Mouse (Mus musculus): ENCODE data around the gene Ncs1. TPM values are rescaled to one million over a fixed set of nuclear protein-coding genes. Genes with fewer than 3 reads are reported as not detected.
A peak's percentile ranks its signal among the peaks of the same experiment; 100 is the strongest.

Ncs1 gene
- polyA plus RNA-seq, 1 experiment from 2014 or later: 116 TPM

DNA sequence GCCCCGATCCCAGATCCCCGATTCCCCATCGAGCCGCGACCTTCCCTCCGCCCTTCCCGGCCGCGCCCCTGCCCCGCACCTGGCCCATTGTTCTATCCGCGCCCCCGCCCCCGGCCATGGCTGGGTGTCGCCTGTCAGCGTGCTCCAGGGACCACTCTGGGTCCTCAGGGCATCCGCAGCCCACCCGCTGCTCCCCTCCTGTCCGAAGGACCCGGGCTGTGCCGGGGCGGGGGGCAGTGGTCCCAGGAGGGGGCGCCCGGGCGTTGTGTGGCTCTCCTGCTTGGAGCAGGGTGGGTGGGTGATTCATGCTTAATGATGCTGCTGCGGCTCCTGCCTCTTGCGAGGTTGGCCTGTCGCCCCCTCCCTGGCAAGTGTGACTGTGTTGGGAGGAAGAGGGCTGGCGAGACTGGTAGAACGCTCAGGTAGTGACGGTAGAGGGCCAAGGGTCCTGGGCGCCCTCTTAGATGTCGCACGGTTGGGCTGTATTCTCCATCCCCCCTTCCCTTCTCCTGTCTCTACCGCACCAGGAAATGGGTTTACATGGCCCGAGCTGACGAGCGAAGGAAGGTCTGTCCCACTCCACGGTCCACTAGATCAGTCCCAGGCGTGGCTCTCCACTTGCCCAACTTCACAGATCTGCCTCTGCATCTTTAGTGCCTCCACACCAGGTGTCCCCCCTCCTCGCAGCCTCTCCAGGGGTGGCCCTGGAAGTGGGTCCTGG, 788 bp downstream of the Ncs1 start:
- Histone ChIP-seq H3K36me3 (no peaks in the 10 kb centered on the region; the same call in 1 of the 2 replicates), H3K27me3 (no peaks in the 10 kb centered on the region), H3K9me3 (no peaks in the 10 kb centered on the region), H3K9ac (replicated peaks) (peak overlapping the region; percentile 98), H3K27ac (replicated peaks) (peak overlapping the region; percentile 84), H3K4me2 (replicated peaks) (peak overlapping the region; percentile 62), H3K4me3 (peak overlapping the region; percentile 97), H3K4me1 (peaks cover 48% of the 10 kb centered on the region)
- WGBS: 0% methylated on average over 38 of the region's 41 CpGs
- ATAC-seq (replicated peaks): peak; percentile 60

GRCm38 (mm10) chr2:31248856-31249255, 3.2 kb downstream of the Ncs1 start:
- Histone ChIP-seq H3K27ac (replicated peaks) (no peak overlapping the region), H3K9me3 (no peaks in the 10 kb centered on the region), H3K36me3 (no peaks in the 10 kb centered on the region; the same call in 1 of the 2 replicates), H3K4me2 (replicated peaks) (no peak overlapping the region), H3K9ac (replicated peaks) (no peak overlapping the region), H3K4me1 (peaks cover 46% of the 10 kb centered on the region), H3K27me3 (no peaks in the 10 kb centered on the region), H3K4me3 (no peak overlapping the region)
- WGBS: 97% methylated on average over 6 of the region's 6 CpGs
- no peak for ATAC-seq (replicated peaks)

- Histone ChIP-seq H3K36me3 (no peaks in the 10 kb centered on the region; the same call in 1 of the 2 replicates), H3K9me3 (no peaks in the 10 kb centered on the region), H3K4me3 (no peak overlapping the region), H3K4me1 (peaks cover 63% of the 10 kb centered on the region), H3K27ac (replicated peaks) (no peak overlapping the region), H3K27me3 (no peaks in the 10 kb centered on the region), H3K4me2 (replicated peaks) (no peak overlapping the region), H3K9ac (replicated peaks) (no peak overlapping the region)
- ATAC-seq (replicated peaks): no peak
- WGBS: 99% methylated on average over 4 of the region's 4 CpGs
These were observed 6.5 kb downstream of the Ncs1 start for GRCm38 (mm10) chr2:31252167-31252566.

GRCm38 (mm10) chr2:31253463-31253862, 7.8 kb downstream of the Ncs1 start:
- H3K4me1 ChIP-seq: peaks cover 63% of the 10 kb centered on the region
- no peaks in the 10 kb centered on the region for H3K9me3 ChIP-seq
- 24% methylated on average over 3 of the region's 3 CpGs for WGBS
- ATAC-seq (replicated peaks): no peak
- H3K27ac ChIP-seq (replicated peaks): no peak overlapping the region
- H3K9ac ChIP-seq (replicated peaks): no peak overlapping the region
- no peak overlapping the region for H3K4me3 ChIP-seq
- no peaks in the 10 kb centered on the region; the same call in 1 of the 2 replicates for H3K36me3 ChIP-seq
- no peaks in the 10 kb centered on the region for H3K27me3 ChIP-seq
- H3K4me2 ChIP-seq (replicated peaks): no peak overlapping the region

- no peak for ATAC-seq (replicated peaks)
- peaks cover 65% of the 10 kb centered on the region for H3K4me1 ChIP-seq
- H3K36me3 ChIP-seq: no peaks in the 10 kb centered on the region
- no peak overlapping the region for H3K27ac ChIP-seq (replicated peaks)
- H3K9me3 ChIP-seq: no peaks in the 10 kb centered on the region
- no peak overlapping the region for H3K9ac ChIP-seq (replicated peaks)
- WGBS: 83% methylated on average over 3 of the region's 3 CpGs
- H3K4me2 ChIP-seq (replicated peaks): no peak overlapping the region
- no peak overlapping the region for H3K4me3 ChIP-seq
- H3K27me3 ChIP-seq: no peaks in the 10 kb centered on the region
These were observed 9.2 kb downstream of the Ncs1 start for GRCm38 (mm10) chr2:31254806-31255205.

- H3K4me1 ChIP-seq: peaks cover 62% of the 10 kb centered on the region
- ATAC-seq (replicated peaks): peak; percentile 46; the same call in 1 of the 2 replicates
- no peaks in the 10 kb centered on the region for H3K27me3 ChIP-seq
- peak overlapping the region; percentile 19 for H3K27ac ChIP-seq (replicated peaks)
- no peaks in the 10 kb centered on the region for H3K9me3 ChIP-seq
- no peak overlapping the region for H3K9ac ChIP-seq (replicated peaks)
- no peak overlapping the region for H3K4me3 ChIP-seq
- H3K4me2 ChIP-seq (replicated peaks): no peak overlapping the region
- WGBS: 20% methylated on average over 21 of the region's 21 CpGs
- H3K36me3 ChIP-seq: no peaks in the 10 kb centered on the region
These were observed 10.6 kb downstream of the Ncs1 start for GRCm38 (mm10) chr2:31255952-31256938.

DNA sequence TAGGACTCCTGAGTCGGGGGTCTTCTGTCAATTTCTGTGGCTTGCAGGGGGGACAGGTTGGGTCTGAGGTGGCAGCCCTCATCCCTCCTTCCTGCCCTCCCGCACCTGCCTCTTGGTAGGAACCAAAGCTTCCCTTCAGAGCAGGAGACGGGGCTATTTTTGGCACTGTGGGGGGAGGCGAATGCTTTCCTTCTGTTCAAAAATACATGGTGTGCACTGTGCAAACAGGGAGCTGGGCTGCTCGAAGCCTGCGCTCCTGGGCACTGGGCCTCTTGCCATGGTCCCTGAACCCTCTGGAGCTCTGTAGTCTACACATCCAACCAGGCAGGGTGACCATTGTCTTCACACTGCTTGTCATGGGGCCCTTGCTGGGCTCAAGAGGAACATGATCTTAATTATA, 11.5 kb downstream of the Ncs1 start:
- Histone ChIP-seq H3K4me3 (no peak overlapping the region), H3K36me3 (no peaks in the 10 kb centered on the region), H3K27me3 (no peaks in the 10 kb centered on the region), H3K4me2 (replicated peaks) (no peak overlapping the region), H3K4me1 (peaks cover 63% of the 10 kb centered on the region), H3K9ac (replicated peaks) (peak overlapping the region; percentile 6; the same call in 1 of the 2 replicates), H3K27ac (replicated peaks) (peak overlapping the region; percentile 19), H3K9me3 (no peaks in the 10 kb centered on the region)
- 45% methylated on average over 6 of the region's 6 CpGs for WGBS
- no peak for ATAC-seq (replicated peaks)

GRCm38 (mm10) chr2:31258609-31259366, 13.2 kb downstream of the Ncs1 start:
- peaks cover 77% of the 10 kb centered on the region for H3K4me1 ChIP-seq
- H3K9ac ChIP-seq (replicated peaks): peak overlapping the region; percentile 14
- H3K27ac ChIP-seq (replicated peaks): no peak overlapping the region
- ATAC-seq (replicated peaks): peak; percentile 51
- no peaks in the 10 kb centered on the region for H3K36me3 ChIP-seq
- WGBS: 12% methylated on average over 22 of the region's 22 CpGs
- H3K4me2 ChIP-seq (replicated peaks): peak overlapping the region; percentile 63
- H3K27me3 ChIP-seq: no peaks in the 10 kb centered on the region
- H3K4me3 ChIP-seq: peak overlapping the region; percentile 40
- no peaks in the 10 kb centered on the region for H3K9me3 ChIP-seq

GRCm38 (mm10) chr2:31259367-31259920, 13.8 kb downstream of the Ncs1 start:
- no peaks in the 10 kb centered on the region for H3K36me3 ChIP-seq
- H3K4me1 ChIP-seq: peaks cover 78% of the 10 kb centered on the region
- peak overlapping the region; percentile 14; the same call in 1 of the 2 replicates for H3K9ac ChIP-seq (replicated peaks)
- H3K27ac ChIP-seq (replicated peaks): no peak overlapping the region
- 0 out of 2 replicates have a peak, but pooled peaks have one; percentile 2 for ATAC-seq (replicated peaks)
- H3K4me2 ChIP-seq (replicated peaks): peak overlapping the region; percentile 63
- H3K4me3 ChIP-seq: peak overlapping the region; percentile 40
- 24% methylated on average over 9 of the region's 9 CpGs for WGBS
- no peaks in the 10 kb centered on the region for H3K9me3 ChIP-seq
- H3K27me3 ChIP-seq: no peaks in the 10 kb centered on the region

DNA sequence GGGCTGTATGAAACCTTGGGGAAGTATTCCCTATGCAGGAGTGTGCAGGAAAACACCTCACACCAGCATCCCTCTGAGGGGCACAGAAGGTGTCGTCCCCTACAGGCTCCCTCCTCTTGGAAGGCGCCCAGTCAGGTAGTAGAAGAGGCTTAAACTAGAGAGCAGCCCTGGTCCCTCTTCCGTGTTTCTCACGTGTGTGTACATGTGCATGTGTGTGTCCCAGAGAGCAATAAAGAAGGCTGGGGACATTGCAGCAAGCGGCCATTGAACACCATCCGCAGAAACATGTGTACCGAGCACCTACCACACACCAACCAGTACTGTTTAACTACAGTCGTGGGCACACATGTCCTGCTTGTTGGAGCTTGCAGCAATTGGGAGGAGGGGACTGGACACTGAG, 14.9 kb downstream of the Ncs1 start:
- 91% methylated on average over 8 of the region's 8 CpGs for WGBS
- ATAC-seq (replicated peaks): no peak
- H3K4me3 ChIP-seq: no peak overlapping the region
- H3K36me3 ChIP-seq: no peaks in the 10 kb centered on the region
- H3K9me3 ChIP-seq: no peaks in the 10 kb centered on the region
- no peak overlapping the region for H3K9ac ChIP-seq (replicated peaks)
- peaks cover 78% of the 10 kb centered on the region for H3K4me1 ChIP-seq
- H3K27ac ChIP-seq (replicated peaks): no peak overlapping the region
- H3K27me3 ChIP-seq: no peaks in the 10 kb centered on the region
- H3K4me2 ChIP-seq (replicated peaks): no peak overlapping the region

GRCm38 (mm10) chr2:31263039-31263461, 17.4 kb downstream of the Ncs1 start:
- ATAC-seq (replicated peaks): peak; percentile 27
- 41% methylated on average over 8 of the region's 8 CpGs for WGBS
- Histone ChIP-seq H3K9me3 (no peaks in the 10 kb centered on the region), H3K4me2 (replicated peaks) (no peak overlapping the region), H3K4me3 (no peak overlapping the region), H3K9ac (replicated peaks) (0 out of 2 replicates have a peak overlapping the region, but pooled peaks have one; percentile 6), H3K36me3 (no peaks in the 10 kb centered on the region), H3K27ac (replicated peaks) (peak overlapping the region; percentile 92), H3K27me3 (no peaks in the 10 kb centered on the region), H3K4me1 (peaks cover 72% of the 10 kb centered on the region)

All from forebrain, embryonic 15.5 days (tissue).